Mouse (Mus musculus) adrenal gland, postnatal 36 days (tissue): Measurements from ENCODE around the gene Kank2. TPM values are rescaled to one million over a fixed set of nuclear protein-coding genes. Genes with fewer than 3 reads are reported as not detected.
"Not testable (repeated sequence)": the region's sequence is repeated elsewhere in the genome, so short reads cannot be mapped to it uniquely, and the experiment has no call there.

Experiments
- DNase-seq, 2 experiments: peaks; one replicate each; pipeline ENCODE4 v3.0.0; 2021; ENCODE audit warnings: mixed read lengths in 1 of 2
- total RNA-seq, 2 experiments: library from RNA; stranded (reverse); gene quantifications; 2 replicates each; pipeline ENCODE4 v1.2.3; 2021

Gene Kank2
- total RNA-seq, 2 experiments from 2014 or later: 31.2 to 38.3 TPM

GRCm38 (mm10) chr9:21784517-21785307 lies 13.8 kb downstream of the Kank2 start:
- DNase-seq: no peak

- DNase-seq: no peak
Observed at GRCm38 (mm10) chr9:21781657-21782468, 16.7 kb downstream of the Kank2 start.

GRCm38 (mm10) chr9:21777726-21778125 lies 20.8 kb downstream of the Kank2 start:
- no peak for DNase-seq

GRCm38 (mm10) chr9:21774353-21774752 lies 24.2 kb downstream of the Kank2 start:
- no peak for DNase-seq

GRCm38 (mm10) chr9:21773396-21773795 lies 25.1 kb downstream of the Kank2 start:
- not testable (repeated sequence) for DNase-seq

- DNase-seq: peak in 1 of 2 experiments; percentile 33
Observed at GRCm38 (mm10) chr9:21769558-21770183, 28.9 kb downstream of the Kank2 start.

- DNase-seq: no peak
Observed at GRCm38 (mm10) chr9:21768511-21769411, 29.8 kb downstream of the Kank2 start.

GRCm38 (mm10) chr9:21767896-21768295 lies 30.6 kb downstream of the Kank2 start:
- DNase-seq: no peak

- peak in 1 of 2 experiments; percentile 27 for DNase-seq
Observed at GRCm38 (mm10) chr9:21764084-21764999, 34.2 kb downstream of the Kank2 start.

- DNase-seq: peak in 1 of 2 experiments; percentile 42
Observed at GRCm38 (mm10) chr9:21762135-21762534, 36.4 kb downstream of the Kank2 start.

- peak; percentile 93 to 95 for DNase-seq
Observed at GRCm38 (mm10) chr9:21760155-21761088, 38.1 kb downstream of the Kank2 start, which contains the start of gene Spc24. Gene Spc24, minus strand, starts transcription at chr9:21760303.

GRCm38 (mm10) chr9:21759718-21760117 lies 38.8 kb downstream of the Kank2 start:
- DNase-seq: no peak

GRCm38 (mm10) chr9:21758576-21759529 lies 39.7 kb downstream of the Kank2 start:
- DNase-seq: no peak

- peak in 1 of 2 experiments; percentile 15 for DNase-seq
Observed at GRCm38 (mm10) chr9:21754516-21755321, 43.8 kb downstream of the Kank2 start.

- DNase-seq: peak; percentile 89 to 92
Observed at GRCm38 (mm10) chr9:21754003-21754402, 44.5 kb downstream of the Kank2 start.

GRCm38 (mm10) chr9:21752252-21752792 lies 46.2 kb downstream of the Kank2 start:
- DNase-seq: peak; percentile 51 to 56

- DNase-seq: peak; percentile 80
Observed at GRCm38 (mm10) chr9:21751347-21751746, 47.2 kb downstream of the Kank2 start.
